Mouse (Mus musculus) hindbrain, embryonic 11.5 days (tissue): ENCODE measurements around the gene Acp6. TPM values are rescaled to one million over a fixed set of nuclear protein-coding genes. Genes with fewer than 3 reads are reported as not detected.
"Not testable (repeated sequence)": the region's sequence is repeated elsewhere in the genome, so short reads cannot be mapped to it uniquely, and the experiment has no call there.

Experiments
- ATAC-seq: fragments of 200-750 bp; cut with Nextera tagmentation; 2 replicates; pipeline ENCODE4 v1.8.0; 2017; ENCODE audit warnings: mild to moderate bottlenecking, moderate TSS enrichment, moderate library complexity; ENCODE audit not compliant: low FRiP score
- DNase-seq: peaks from one replicate; pipeline ENCODE4 v3.0.0-alpha.2; 2015; ENCODE audit warnings: low spot score
- H3K27ac ChIP-seq: fragments of 300-500 bp; sonication (generic); 2 replicates; pipeline ENCODE4 v1.5.1; 2014; ENCODE audit warnings: mild to moderate bottlenecking, low read depth, low read length
- H3K27me3 ChIP-seq: fragments of 300-500 bp; sonication (generic); 2 replicates; pipeline ENCODE4 v1.6.1; 2014; ENCODE audit warnings: mild to moderate bottlenecking, low read length, moderate library complexity, mixed read lengths; ENCODE audit not compliant: control insufficient read depth, insufficient read depth
- H3K36me3 ChIP-seq: fragments of 300-500 bp; sonication (generic); 2 replicates; pipeline ENCODE4 v1.6.1; 2014; ENCODE audit warnings: mild to moderate bottlenecking, low read length, moderate library complexity, mixed read lengths; ENCODE audit not compliant: control insufficient read depth, insufficient read depth
- H3K4me1 ChIP-seq: fragments of 300-500 bp; sonication (generic); replicated peaks from 2 replicates; pipeline ENCODE4 v1.6.1; 2014; ENCODE audit warnings: low read length, mixed read lengths; ENCODE audit not compliant: control insufficient read depth, insufficient read depth
- H3K4me2 ChIP-seq: fragments of 300-500 bp; sonication (generic); replicated peaks from 2 replicates; pipeline ENCODE4 v1.6.1; 2014; ENCODE audit warnings: mild to moderate bottlenecking, low read depth, low read length
- H3K4me3 ChIP-seq: fragments of 300-500 bp; sonication (generic); 2 replicates; pipeline ENCODE4 v1.5.1; 2014; ENCODE audit warnings: low read depth, low read length
- H3K9ac ChIP-seq: fragments of 300-500 bp; sonication (generic); 2 replicates; pipeline ENCODE4 v1.6.1; 2014; ENCODE audit warnings: low read depth, low read length
- H3K9me3 ChIP-seq: fragments of 300-500 bp; sonication (generic); 2 replicates; pipeline ENCODE4 v1.6.1; 2016; ENCODE audit warnings: low read length; ENCODE audit not compliant: control insufficient read depth
- WGBS: fragments of 180-500 bp; shearing (Covaris S2); extraction: QIAGEN DNeasy Blood & Tissue Kit; methylation state at CpG from one replicate; pipeline ENCODE4 v1.1.7; 2014; 5-methylcytosine and 5-hydroxymethylcytosine counted together
- polyA plus RNA-seq: library from polyadenylated mRNA; unstranded; fragments of >200 nt; fragmentation: Nextera tagmentation; extraction: Ambion mirVana; gene quantifications from 2 replicates; pipeline ENCODE4 v1.2.1, GENCODE M21; 2014

The Acp6 gene
- 18.1 and 21.1 TPM in 2 replicates for polyA plus RNA-seq

GRCm38 (mm10) chr3:97158611-97159508 is at the start of gene Acp6:
TSS of gene Acp6 (plus strand) at chr3:97158777.
- DNase-seq (peak; percentile 92), ATAC-seq (peak; percentile 95)
- peak within 1 kb of the TSS; percentile 51; the same call in 1 of the 2 replicates for H3K27ac ChIP-seq
- H3K4me3 ChIP-seq, result peak within 1 kb of the TSS; percentile 79
- no peaks in the 10 kb centered on the region for H3K9me3 ChIP-seq
- under 1% methylated on average over 53 of the region's 54 CpGs for WGBS
- H3K4me2 ChIP-seq, result peak within 1 kb of the TSS; percentile 81
- H3K4me1 ChIP-seq, result peaks cover 4% of the 10 kb centered on the region; the same call in 1 of the 2 replicates
- H3K9ac ChIP-seq, result peak within 1 kb of the TSS; percentile 79
- H3K27me3 ChIP-seq, result no peaks in the 10 kb centered on the region
- no peaks in the 10 kb centered on the region for H3K36me3 ChIP-seq

GRCm38 (mm10) chr3:97117511-97117910 is 41.1 kb upstream of the Acp6 start:
- Histone ChIP-seq H3K36me3 (no peaks in the 10 kb centered on the region), H3K9ac (no peak overlapping the region), H3K9me3 (no peaks in the 10 kb centered on the region), H3K27me3 (no peaks in the 10 kb centered on the region), H3K4me1 (no peaks in the 10 kb centered on the region), H3K4me3 (no peak overlapping the region), H3K4me2 (no peak overlapping the region), H3K27ac (no peak overlapping the region)
- DNase-seq (no peak), ATAC-seq (no peak)
- WGBS, result 98% methylated on average over 6 of the region's 6 CpGs

GRCm38 (mm10) chr3:97118313-97118712 is 40.3 kb upstream of the Acp6 start:
- H3K27ac ChIP-seq, result no peak overlapping the region
- no peaks in the 10 kb centered on the region for H3K9me3 ChIP-seq
- ATAC-seq (no peak), DNase-seq (peak; percentile 2)
- H3K4me3 ChIP-seq, result no peak overlapping the region
- H3K9ac ChIP-seq, result no peak overlapping the region
- H3K4me2 ChIP-seq, result no peak overlapping the region
- no peaks in the 10 kb centered on the region for H3K27me3 ChIP-seq
- H3K4me1 ChIP-seq, result no peaks in the 10 kb centered on the region
- no peaks in the 10 kb centered on the region for H3K36me3 ChIP-seq
- WGBS, result 51% methylated on average over 12 of the region's 12 CpGs

GRCm38 (mm10) chr3:97124193-97124592 is 34.4 kb upstream of the Acp6 start:
- no peak overlapping the region for H3K4me3 ChIP-seq
- no peaks in the 10 kb centered on the region for H3K36me3 ChIP-seq
- ATAC-seq (no peak), DNase-seq (no peak)
- H3K27ac ChIP-seq, result no peak overlapping the region
- H3K4me2 ChIP-seq, result no peak overlapping the region
- H3K9ac ChIP-seq, result no peak overlapping the region
- no peaks in the 10 kb centered on the region for H3K4me1 ChIP-seq
- H3K9me3 ChIP-seq, result no peaks in the 10 kb centered on the region
- H3K27me3 ChIP-seq, result no peaks in the 10 kb centered on the region
- 60% methylated on average over 7 of the region's 7 CpGs for WGBS

- Histone ChIP-seq H3K9me3 (no peaks in the 10 kb centered on the region), H3K4me1 (no peaks in the 10 kb centered on the region), H3K36me3 (no peaks in the 10 kb centered on the region), H3K27ac (no peak overlapping the region), H3K9ac (no peak overlapping the region), H3K4me3 (no peak overlapping the region), H3K27me3 (no peaks in the 10 kb centered on the region), H3K4me2 (no peak overlapping the region)
- no peak for ATAC-seq
- no peak for DNase-seq
- 88% methylated on average over 4 of the region's 4 CpGs for WGBS
These were observed 29.2 kb upstream of the Acp6 start for GRCm38 (mm10) chr3:97129410-97129809.

- 70% methylated on average over 1 of the region's 1 CpGs for WGBS
- not testable (repeated sequence) for H3K4me1 ChIP-seq, H3K36me3 ChIP-seq, DNase-seq, H3K9me3 ChIP-seq, H3K27ac ChIP-seq, H3K27me3 ChIP-seq, H3K4me3 ChIP-seq, ATAC-seq, H3K9ac ChIP-seq, H3K4me2 ChIP-seq
These were observed 20.9 kb upstream of the Acp6 start for GRCm38 (mm10) chr3:97137666-97138065.

GRCm38 (mm10) chr3:97151092-97151491 is 7.5 kb upstream of the Acp6 start:
- Histone ChIP-seq H3K36me3 (no peaks in the 10 kb centered on the region), H3K27ac (no peak overlapping the region)

GRCm38 (mm10) chr3:97156431-97156830 is 2.1 kb upstream of the Acp6 start:
- H3K4me3 ChIP-seq, result no peak overlapping the region
- 89% methylated on average over 6 of the region's 6 CpGs for WGBS
- no peak overlapping the region for H3K9ac ChIP-seq
- no peaks in the 10 kb centered on the region for H3K27me3 ChIP-seq
- no peak for ATAC-seq
- no peak overlapping the region for H3K4me2 ChIP-seq
- no peaks in the 10 kb centered on the region for H3K9me3 ChIP-seq
- H3K4me1 ChIP-seq, result peaks cover 4% of the 10 kb centered on the region; the same call in 1 of the 2 replicates
- no peak overlapping the region for H3K27ac ChIP-seq
- H3K36me3 ChIP-seq, result no peaks in the 10 kb centered on the region
- no peak for DNase-seq

More at GRCm38 (mm10) chr3:97151092-97151491, 7.5 kb upstream of the Acp6 start:
- no peak for DNase-seq
- H3K9ac ChIP-seq, result no peak overlapping the region
- H3K9me3 ChIP-seq, result no peaks in the 10 kb centered on the region
- ATAC-seq, result no peak
- no peaks in the 10 kb centered on the region for H3K27me3 ChIP-seq
- no peak overlapping the region for H3K4me3 ChIP-seq
- H3K4me1 ChIP-seq, result no peaks in the 10 kb centered on the region
- WGBS, result 72% methylated on average over 2 of the region's 2 CpGs
- no peak overlapping the region for H3K4me2 ChIP-seq

- no peaks in the 10 kb centered on the region for H3K9me3 ChIP-seq
- no peak overlapping the region for H3K4me3 ChIP-seq
- 87% methylated on average over 1 of the region's 1 CpGs for WGBS
- H3K27me3 ChIP-seq, result no peaks in the 10 kb centered on the region
- H3K27ac ChIP-seq, result no peak overlapping the region
- no peaks in the 10 kb centered on the region for H3K36me3 ChIP-seq
- no peak overlapping the region for H3K9ac ChIP-seq
- H3K4me2 ChIP-seq, result no peak overlapping the region
- DNase-seq (no peak), ATAC-seq (no peak)
- peaks cover 4% of the 10 kb centered on the region; the same call in 1 of the 2 replicates for H3K4me1 ChIP-seq
These were observed 1.3 kb upstream of the Acp6 start for GRCm38 (mm10) chr3:97157308-97157707.
